Mouse (Mus musculus) common myeloid progenitor, adult 5-6 weeks (primary cell): ENCODE measurements around the gene Tbpl2. TPM values are rescaled to one million over a fixed set of nuclear protein-coding genes. Genes with fewer than 3 reads are reported as not detected.

Experiments
- ATAC-seq: replicated peaks from 2 replicates; pipeline ENCODE4 v1.8.0; 2016; ENCODE audit warnings: low read depth, mild to moderate bottlenecking, moderate TSS enrichment, inconsistent platforms; ENCODE audit not compliant: poor library complexity, severe bottlenecking
- total RNA-seq: library from RNA; stranded (forward); fragments of 200-1000, 187-1606 nt; gene quantifications from 2 replicates; pipeline ENCODE4 v1.2.3, GENCODE M21; 2017

Tbpl2 gene
- not detected in 2 replicates for total RNA-seq

DNA sequence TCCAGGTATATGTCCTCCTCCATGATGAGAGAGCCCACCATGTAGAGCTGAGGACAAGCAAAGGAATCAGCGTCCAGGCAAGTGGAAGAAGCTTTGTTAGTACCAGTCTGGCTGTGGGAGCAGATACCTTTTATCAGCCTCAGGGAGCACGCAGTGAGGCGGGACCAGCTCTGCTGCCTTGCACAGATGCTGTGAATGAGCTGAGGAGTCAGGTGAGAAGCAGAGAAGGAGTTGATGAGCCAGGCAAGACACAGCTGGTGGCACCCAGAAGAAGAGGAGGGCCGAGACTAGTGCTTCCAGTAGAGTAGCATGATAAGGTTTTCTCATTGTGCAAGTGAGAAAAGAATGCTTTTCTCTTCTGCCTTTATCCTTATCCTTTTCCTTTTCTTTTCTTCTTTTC, at the start of gene Tbpl2:
Gene Tbpl2 (minus strand): TSS at position 101 of the 400 bp plus-strand sequence.
- no peak for ATAC-seq

DNA sequence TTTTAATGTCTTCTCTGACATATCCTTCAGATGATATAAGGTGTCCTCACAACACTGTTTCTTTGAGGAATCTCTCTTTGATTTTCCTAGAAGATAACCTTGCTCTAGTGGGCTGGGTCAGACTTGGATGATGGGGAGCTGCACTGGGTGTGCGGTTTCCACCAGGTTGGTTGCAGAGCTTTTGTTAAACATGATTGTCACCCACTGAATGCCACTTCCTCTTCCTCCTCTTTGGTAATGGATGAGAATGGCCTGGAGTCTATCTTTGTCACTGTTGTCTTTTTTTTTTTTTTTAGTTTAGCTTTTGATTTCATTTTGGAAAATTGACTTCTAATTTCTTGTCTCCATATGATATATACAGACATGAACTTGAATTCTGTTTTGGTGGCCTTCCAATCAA, 38.0 kb upstream of the Tbpl2 start:
- no peak for ATAC-seq

DNA sequence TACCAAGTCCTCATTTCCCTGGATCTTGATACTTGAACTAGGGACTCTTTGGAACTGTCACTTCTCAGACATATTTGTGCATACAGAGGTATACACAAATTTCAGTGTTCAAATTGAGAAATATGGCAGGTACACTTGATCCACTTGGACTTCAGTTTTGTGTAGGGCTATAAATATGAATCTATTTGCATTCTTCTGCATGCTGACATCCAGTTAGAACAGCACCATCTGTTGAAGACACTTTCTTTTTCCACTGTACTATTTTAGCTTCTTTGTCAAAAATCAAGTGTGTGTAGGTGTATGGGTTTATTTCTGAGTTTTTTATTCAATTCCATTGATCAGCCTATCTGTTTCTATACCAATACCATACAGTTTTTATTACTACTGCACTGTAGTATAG, 12.7 kb upstream of the Tbpl2 start:
- no peak for ATAC-seq

DNA sequence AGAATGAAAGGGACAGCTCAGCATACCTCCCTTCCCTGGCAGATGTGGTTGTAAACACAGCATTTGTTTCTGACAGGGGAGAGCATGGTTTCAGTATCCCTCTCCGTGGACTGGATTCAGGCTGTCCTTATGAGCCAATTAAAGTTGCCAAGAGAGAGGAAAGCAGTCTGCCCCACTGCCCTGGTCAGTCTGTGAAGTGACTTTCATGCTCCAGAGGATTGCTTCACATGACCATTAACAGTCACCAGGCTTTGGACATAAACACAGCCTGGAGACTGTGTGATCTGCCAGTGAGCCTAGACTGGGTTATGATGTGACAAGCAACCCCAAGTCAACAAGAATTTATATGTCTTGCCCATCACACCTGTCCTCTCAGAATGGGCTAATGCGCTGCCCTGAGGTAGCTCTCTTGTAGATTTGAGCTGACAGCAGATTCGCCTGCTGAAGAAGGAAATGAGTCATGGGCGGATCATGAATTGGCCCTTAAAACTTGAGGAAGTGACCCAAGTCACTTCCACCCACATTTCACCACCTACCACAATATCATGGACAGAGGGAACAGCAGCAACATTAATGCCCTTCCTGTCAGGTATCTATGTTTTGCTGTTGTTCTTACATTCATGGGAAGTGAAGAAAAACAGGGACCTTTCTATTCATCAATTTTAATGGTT, 7.4 kb upstream of the Tbpl2 start:
- peak; percentile 79 for ATAC-seq

DNA sequence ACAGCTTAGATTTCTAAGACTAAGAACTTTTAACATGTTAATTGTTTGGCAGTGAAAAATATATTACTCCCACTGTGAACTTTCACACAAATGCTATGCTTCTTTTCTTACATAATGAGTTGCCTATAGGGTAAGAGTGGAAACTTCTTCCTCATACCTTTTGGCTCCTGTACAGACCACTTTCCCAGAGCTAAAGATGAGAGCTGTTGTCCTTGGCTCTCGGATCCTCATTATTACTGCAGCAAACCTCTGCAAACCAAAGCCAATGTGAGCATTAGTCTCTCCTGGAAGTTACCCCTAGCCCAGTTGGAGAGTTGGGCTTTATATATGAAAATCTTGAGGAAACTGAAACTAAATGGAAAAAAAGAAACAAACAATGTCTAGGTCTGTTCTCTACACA, 5.5 kb downstream of the Tbpl2 start:
- ATAC-seq, result no peak

DNA sequence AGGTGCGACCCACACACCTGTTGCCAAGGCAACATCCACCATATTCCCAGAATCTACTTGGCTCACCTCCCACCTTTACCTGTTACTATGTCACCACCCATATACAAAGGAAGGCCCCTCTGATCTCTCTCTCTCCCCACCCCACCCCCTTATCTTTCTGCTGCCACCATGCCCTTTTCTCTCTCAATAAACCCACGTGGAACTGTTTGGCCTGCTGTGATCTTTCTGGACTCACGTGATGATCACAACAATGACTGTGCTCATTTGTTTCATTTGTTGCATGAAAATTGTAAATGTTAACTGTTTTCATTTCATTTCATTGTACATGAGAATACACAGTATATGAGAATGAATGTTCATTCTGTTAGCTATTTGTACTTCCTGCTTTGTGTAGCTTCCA, 45.9 kb downstream of the Tbpl2 start:
- ATAC-seq, result no peak

DNA sequence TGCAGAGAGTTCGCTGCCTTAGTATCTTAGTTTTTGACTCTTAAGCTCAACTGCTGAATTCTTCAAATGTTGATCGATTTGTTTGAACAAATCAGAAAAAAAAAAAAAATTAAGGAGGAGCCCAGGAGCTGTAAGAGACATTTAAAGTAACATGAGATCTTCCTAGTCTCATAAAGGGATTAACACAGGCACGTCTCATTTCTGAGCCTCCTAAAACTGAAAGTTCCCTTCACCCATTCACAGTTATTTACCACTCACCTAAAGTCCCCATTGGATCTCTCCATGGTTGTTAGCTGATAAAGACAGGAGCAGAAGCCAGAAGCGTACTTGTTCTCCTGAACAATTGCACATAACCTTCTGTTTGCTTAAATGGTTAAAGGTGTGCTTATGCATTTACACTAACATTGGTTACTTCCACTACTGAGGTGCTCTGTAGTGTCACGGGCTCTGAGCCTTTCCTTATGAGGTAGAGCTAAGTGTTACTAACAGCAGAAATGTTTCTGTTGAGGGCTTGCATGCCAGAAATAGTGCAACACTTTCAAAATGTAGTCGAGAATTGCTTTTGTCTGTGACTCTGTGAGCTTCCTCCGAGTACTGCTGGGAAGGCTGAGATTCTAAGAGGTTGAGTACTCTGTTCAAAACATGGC, 46.9 kb downstream of the Tbpl2 start, which contains the start of gene Hnmt:
Gene Hnmt (minus strand): TSS at position 51 of the 647 bp plus-strand sequence.
- 0 out of 2 replicates have a peak, but pooled peaks have one; percentile 20 for ATAC-seq

DNA sequence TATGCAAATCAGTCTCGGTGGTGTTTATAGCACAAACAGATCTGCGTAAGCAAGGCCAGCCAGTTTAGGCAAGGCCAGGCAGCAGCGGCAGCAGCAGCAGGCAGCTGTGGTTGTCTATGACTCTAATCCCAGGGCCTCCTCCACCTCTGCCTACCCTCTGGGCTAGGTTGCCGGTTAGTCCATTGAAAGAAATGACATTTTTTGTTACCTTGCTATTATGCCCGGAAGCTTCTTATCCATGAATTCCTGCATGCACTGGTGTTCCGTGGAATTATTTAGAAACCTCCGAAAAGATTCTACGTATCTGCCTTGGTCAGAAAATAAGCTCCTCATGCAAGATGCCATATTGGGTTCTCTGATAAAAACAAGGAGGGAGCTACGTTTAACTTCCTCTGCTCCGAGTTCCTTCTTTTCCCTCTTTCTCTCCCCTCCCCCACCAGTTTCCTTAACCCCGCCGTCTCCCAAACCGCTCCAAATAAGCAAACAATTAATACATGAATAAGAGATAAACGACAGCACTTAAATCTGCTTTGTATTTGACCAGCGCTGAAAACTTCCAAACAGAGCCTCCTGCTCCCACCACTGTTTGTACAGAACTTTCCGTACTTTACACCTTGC, 47.8 kb downstream of the Tbpl2 start:
- peak; percentile 86 for ATAC-seq

DNA sequence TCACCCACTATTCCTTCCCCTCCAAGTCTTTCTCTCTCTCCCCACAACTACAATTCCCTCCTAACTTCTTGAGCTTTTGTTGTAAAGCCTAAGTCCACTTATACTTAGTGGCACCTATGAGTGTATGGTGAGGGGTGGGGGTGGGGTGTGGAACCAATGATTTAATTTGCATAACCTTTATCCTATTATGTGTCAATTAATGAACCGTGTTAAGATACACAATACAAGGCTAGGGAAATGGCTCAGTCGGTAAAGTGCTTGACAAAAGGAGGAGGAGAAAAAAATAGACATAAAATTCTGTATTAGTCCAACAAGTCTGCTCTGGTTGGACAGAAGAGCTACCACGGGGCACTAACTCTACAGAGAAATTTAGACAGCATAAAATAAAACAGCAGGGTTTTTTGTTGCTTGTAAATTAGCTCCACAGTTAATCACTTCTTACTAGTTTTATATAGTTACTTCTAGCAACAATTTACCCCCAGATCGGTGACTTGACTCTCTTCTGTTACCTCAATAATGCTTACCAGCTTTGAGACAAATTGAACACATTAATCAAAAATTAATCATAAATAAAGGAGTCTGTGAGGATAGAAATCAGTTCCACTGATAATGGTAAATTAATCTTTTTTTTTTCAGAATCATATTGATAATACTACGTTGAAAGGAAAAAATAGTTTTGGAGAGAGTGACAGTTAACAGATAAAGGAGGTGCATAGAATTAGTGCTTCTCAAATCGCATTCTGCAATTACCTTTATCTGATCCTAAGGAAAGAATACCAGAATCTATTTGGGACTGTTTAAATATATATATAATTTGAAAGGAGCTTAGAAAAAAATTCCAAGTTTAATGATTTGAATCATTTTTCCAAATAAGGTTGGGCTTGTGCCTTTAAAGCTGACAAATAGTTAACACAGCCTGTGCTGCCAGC, 48.6 kb downstream of the Tbpl2 start:
- ATAC-seq, result no peak

DNA sequence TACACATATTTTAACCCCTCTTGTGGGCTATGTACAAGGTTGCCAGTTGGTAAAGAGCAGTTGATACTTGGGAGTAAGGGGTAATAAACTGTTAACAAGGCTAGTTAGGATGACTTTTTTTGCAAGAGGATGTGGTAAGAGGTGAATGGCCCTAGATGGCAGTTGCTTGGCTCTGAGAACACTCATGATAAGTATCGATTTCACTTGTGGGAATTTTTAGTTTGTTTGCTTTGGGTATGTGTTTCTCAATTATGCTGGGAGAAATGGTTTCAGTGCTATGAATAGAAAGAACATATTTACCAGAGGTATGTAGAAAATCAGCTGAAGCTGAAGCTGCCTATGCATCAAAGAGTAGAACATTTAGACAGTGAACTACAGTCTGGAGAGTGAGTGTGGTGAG, 53.5 kb downstream of the Tbpl2 start:
- no peak for ATAC-seq

DNA sequence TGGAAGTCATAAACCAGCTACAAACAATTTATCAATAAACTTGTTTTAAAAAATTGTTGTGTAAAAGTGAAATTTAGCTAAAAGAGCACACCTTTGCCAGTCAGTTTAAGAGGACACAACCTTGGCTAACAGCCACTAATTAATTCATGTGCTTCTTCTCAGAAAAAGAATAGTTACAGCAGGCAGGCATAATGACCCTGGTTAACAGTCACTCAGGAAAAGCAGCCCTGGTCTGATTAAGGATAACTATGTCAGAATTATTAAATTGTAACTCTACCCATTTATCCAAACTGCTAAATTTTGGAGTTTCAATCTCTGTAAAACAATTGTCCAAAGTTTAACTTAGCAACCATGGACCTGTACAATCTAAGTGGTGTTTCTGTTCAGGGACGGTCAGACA, 55.9 kb downstream of the Tbpl2 start:
- ATAC-seq, result no peak

Other genes starting within 250 kb of the Tbpl2 start
- 13.0 and 35.1 TPM in 2 replicates for gene Hnmt, start 47.2 kb downstream of the Tbpl2 start, total RNA-seq
- gene Il1f8, start 56.6 kb upstream of the Tbpl2 start, total RNA-seq, result not detected in 2 replicates
- gene Il1f9, start 89.9 kb upstream of the Tbpl2 start, total RNA-seq, result 0.24 and 0.50 TPM in 2 replicates
- not detected in 2 replicates for gene Il1f6, start 118.8 kb upstream of the Tbpl2 start, total RNA-seq
- not detected in 2 replicates for gene Il1f5, start 180.4 kb upstream of the Tbpl2 start, total RNA-seq
- gene Il1f10, start 194.6 kb upstream of the Tbpl2 start, total RNA-seq, result not detected in 2 replicates
- 0.41 TPM in 1 of 2 replicates, not detected in the other for gene Il1rn, start 240.3 kb upstream of the Tbpl2 start, total RNA-seq